Mouse (Mus musculus) thymus, adult 2 months (tissue): ENCODE data around the gene Npas2.

Experiments
- CTCF ChIP-seq: fragments of 200-500 bp; IDR thresholded peaks from 2 replicates; pipeline ENCODE4 v1.5.1; 2012; ENCODE audit warnings: mild to moderate bottlenecking, control low read depth, low read length, moderate library complexity, borderline replicate concordance; ENCODE audit not compliant: control insufficient read depth, poor library complexity, insufficient read depth; ENCODE audit errors: extremely low read depth
- POLR2A ChIP-seq: fragments of 200-500 bp; IDR thresholded peaks from 2 replicates; pipeline ENCODE4 v1.6.1; 2012; ENCODE audit warnings: mild to moderate bottlenecking, low read length, control low read depth, moderate library complexity; ENCODE audit not compliant: control insufficient read depth, poor library complexity, insufficient read depth; ENCODE audit errors: extremely low read depth

GRCm38 (mm10) chr1:39393217-39393867, 199.8 kb downstream of the Npas2 start:
- TF ChIP-seq CTCF (no peak), POLR2A (no peak)
